Mouse (Mus musculus) midbrain, embryonic 14.5 days (tissue): Measurements from ENCODE around the gene Wdr89. TPM values are rescaled to one million over a fixed set of nuclear protein-coding genes. Genes with fewer than 3 reads are reported as not detected.
A peak's percentile ranks its signal among the peaks of the same experiment; 100 is the strongest.

Experiments
- ATAC-seq: fragments of 200-750 bp; cut with Nextera tagmentation; 2 replicates; pipeline ENCODE4 v1.8.0; 2017; ENCODE audit warnings: moderate number of reproducible peaks, moderate library complexity; ENCODE audit not compliant: low FRiP score, low TSS enrichment
- DNase-seq: peaks from one replicate; pipeline ENCODE4 v3.0.0-alpha.2; 2015
- H3K27ac ChIP-seq: fragments of 300-500 bp; sonication (generic); replicated peaks from 2 replicates; pipeline ENCODE4 v1.5.1; 2014; ENCODE audit warnings: mild to moderate bottlenecking, low read depth, low read length, moderate library complexity
- H3K27me3 ChIP-seq: fragments of 300-500 bp; sonication (generic); 2 replicates; pipeline ENCODE4 v1.6.1; 2014; ENCODE audit warnings: low read length, control low read depth, mixed read lengths; ENCODE audit not compliant: control insufficient read depth, insufficient read depth
- H3K36me3 ChIP-seq: fragments of 300-500 bp; sonication (generic); 2 replicates; pipeline ENCODE4 v1.6.1; 2014; ENCODE audit warnings: low read length, control low read depth; ENCODE audit not compliant: control insufficient read depth, insufficient read depth
- H3K4me1 ChIP-seq: fragments of 300-500 bp; sonication (generic); 2 replicates; pipeline ENCODE4 v1.6.1; 2014; ENCODE audit warnings: mild to moderate bottlenecking, antibody characterized with exemption, low read length, control low read depth; ENCODE audit not compliant: control insufficient read depth, insufficient read depth
- H3K4me2 ChIP-seq: fragments of 300-500 bp; sonication (generic); 2 replicates; pipeline ENCODE4 v1.6.1; 2014; ENCODE audit warnings: mild to moderate bottlenecking, low read length, moderate library complexity
- H3K4me3 ChIP-seq: fragments of 300-500 bp; sonication (generic); replicated peaks from 2 replicates; pipeline ENCODE4 v1.5.1; 2014; ENCODE audit warnings: low read depth, low read length
- H3K9ac ChIP-seq: fragments of 300-500 bp; sonication (generic); replicated peaks from 2 replicates; pipeline ENCODE4 v1.6.1; 2014; ENCODE audit warnings: mild to moderate bottlenecking, low read length, moderate library complexity
- H3K9me3 ChIP-seq: fragments of 300-500 bp; sonication (generic); 2 replicates; pipeline ENCODE4 v1.6.1; 2016; ENCODE audit warnings: low read length, control low read depth, mixed read lengths; ENCODE audit not compliant: control insufficient read depth
- WGBS: fragments of 180-500 bp; shearing (Covaris S2); extraction: QIAGEN DNeasy Blood & Tissue Kit; methylation state at CpG from one replicate; pipeline ENCODE4 v1.1.7; 2014; 5-methylcytosine and 5-hydroxymethylcytosine counted together
- polyA plus RNA-seq: library from polyadenylated mRNA; unstranded; fragments of >200 nt; fragmentation: Nextera tagmentation; extraction: Ambion mirVana; gene quantifications from 2 replicates; pipeline ENCODE4 v1.2.1, GENCODE M21; 2014

Gene Wdr89
- polyA plus RNA-seq, 1 experiment from 2014 or later, result 6.2 TPM

DNA sequence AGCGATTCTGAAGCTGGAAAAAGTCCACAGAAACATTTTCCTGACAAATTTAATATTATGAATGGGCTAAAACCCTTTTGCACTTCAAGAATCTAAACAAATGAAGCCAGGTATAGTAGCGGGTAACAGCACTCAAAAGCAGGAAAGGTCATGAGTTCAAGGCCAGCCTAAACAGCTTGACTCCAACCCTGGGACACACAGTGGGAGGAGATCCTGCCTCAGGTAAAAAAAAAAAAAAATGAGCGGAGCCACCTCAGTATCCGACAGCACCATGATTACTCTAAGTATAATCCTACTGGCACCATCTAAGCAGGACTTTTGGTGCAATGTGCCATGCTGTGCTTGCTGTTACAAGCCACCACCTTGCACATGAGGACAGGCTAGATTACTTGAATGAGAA lies 75.5 kb downstream of the Wdr89 start:
- Histone ChIP-seq H3K27me3 (no peaks in the 10 kb centered on the region), H3K4me2 (peak overlapping the region; percentile 91), H3K4me3 (peak overlapping the region; percentile 99; the same call in 1 of the 2 replicates), H3K27ac (no peak overlapping the region), H3K4me1 (peaks cover 12% of the 10 kb centered on the region), H3K9ac (no peak overlapping the region), H3K9me3 (no peaks in the 10 kb centered on the region), H3K36me3 (peaks cover 33% of the 10 kb centered on the region)
- no peak for DNase-seq
- WGBS, result 75% methylated on average over 4 of the region's 4 CpGs
- no peak for ATAC-seq

GRCm38 (mm10) chr12:75587501-75587900 lies 81.8 kb downstream of the Wdr89 start:
- no peak overlapping the region for H3K27ac ChIP-seq
- ATAC-seq, result no peak
- no peak overlapping the region for H3K4me2 ChIP-seq
- no peak overlapping the region for H3K4me3 ChIP-seq
- H3K4me1 ChIP-seq, result no peaks in the 10 kb centered on the region
- no peak for DNase-seq
- H3K9me3 ChIP-seq, result no peaks in the 10 kb centered on the region
- H3K27me3 ChIP-seq, result no peaks in the 10 kb centered on the region
- no peak overlapping the region for H3K9ac ChIP-seq
- peaks cover 60% of the 10 kb centered on the region for H3K36me3 ChIP-seq

DNA sequence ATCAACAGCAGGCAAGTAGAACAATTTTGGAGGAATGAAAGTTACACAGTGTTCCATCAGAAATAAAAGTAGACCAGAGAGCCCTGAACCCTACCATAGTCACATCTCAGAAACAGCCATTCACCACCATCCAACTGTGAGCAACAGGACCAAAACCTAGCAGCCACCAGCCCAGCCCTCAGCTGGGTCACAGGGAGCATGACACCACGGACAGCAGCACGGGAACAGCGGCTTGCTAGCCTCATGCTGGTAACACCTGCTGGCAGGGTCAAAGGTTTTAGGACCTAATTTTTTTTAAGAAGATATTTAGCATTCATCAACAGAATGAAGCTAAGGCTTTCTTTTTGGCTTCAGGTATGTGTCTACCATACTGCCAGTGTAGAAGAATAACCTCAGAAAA lies 85.6 kb downstream of the Wdr89 start:
- H3K9me3 ChIP-seq, result no peaks in the 10 kb centered on the region
- no peaks in the 10 kb centered on the region for H3K27me3 ChIP-seq
- H3K9ac ChIP-seq, result no peak overlapping the region
- WGBS, result 78% methylated on average over 3 of the region's 3 CpGs
- H3K4me3 ChIP-seq, result no peak overlapping the region
- no peak for ATAC-seq
- H3K4me2 ChIP-seq, result no peak overlapping the region
- peaks cover 33% of the 10 kb centered on the region for H3K36me3 ChIP-seq
- H3K27ac ChIP-seq, result no peak overlapping the region
- H3K4me1 ChIP-seq, result no peaks in the 10 kb centered on the region
- DNase-seq, result no peak

Other genes starting within 250 kb of the Wdr89 start
- 29.0 and 30.3 TPM in 2 replicates for gene Ppp2r5e, start 73.3 kb downstream of the Wdr89 start, polyA plus RNA-seq
- 12.6 and 14.6 TPM in 2 replicates for gene Sgpp1, start 66.2 kb upstream of the Wdr89 start, polyA plus RNA-seq
- gene Syne2, start 148.6 kb upstream of the Wdr89 start, polyA plus RNA-seq, result 45.0 and 63.5 TPM in 2 replicates